Mouse (Mus musculus) MEL (cell line): ENCODE results near the gene Tgfbr3l. TPM values are rescaled to one million over a fixed set of nuclear protein-coding genes. Genes with fewer than 3 reads are reported as not detected.

Source experiments
- DNase-seq: peaks from one replicate; pipeline ENCODE4 v3.0.0; 2011; ENCODE audit warnings: low read depth, low spot score
- H3K27ac ChIP-seq: 2 replicates; pipeline ENCODE4 v1.5.1; 2012; ENCODE audit warnings: low read depth, mild to moderate bottlenecking, control low read depth, low read length, moderate library complexity; ENCODE audit not compliant: control insufficient read depth
- H3K27me3 ChIP-seq, 2 experiments: fragments of 150-350 bp in 1 of 2; sonication (generic) in 1 of 2; 2 replicates each; pipeline ENCODE4 v1.6.1; 2012; ENCODE audit warnings: low read length in 2 of 2, mild to moderate bottlenecking in 2 of 2, improper control_type of control experiment in 1 of 2, moderate library complexity in 1 of 2; ENCODE audit not compliant: insufficient read depth in 2 of 2, control insufficient read depth in 1 of 2
- H3K36me3 ChIP-seq, 2 experiments: 2 replicates each; pipeline ENCODE4 v1.6.1; 2012 to 2014; ENCODE audit warnings: low read length in 2 of 2, improper control_type of control experiment in 1 of 2, inconsistent platforms in 1 of 2, mild to moderate bottlenecking in 1 of 2; ENCODE audit not compliant: insufficient read depth in 2 of 2, control insufficient read depth in 1 of 2
- H3K4me1 ChIP-seq, 2 experiments: fragments of 150-350 bp in 1 of 2; sonication (generic) in 1 of 2; 2 replicates each; pipeline ENCODE4 v1.6.1; 2012; ENCODE audit warnings: low read length in 2 of 2, improper control_type of control experiment in 1 of 2, mild to moderate bottlenecking in 1 of 2; ENCODE audit not compliant: insufficient read depth in 2 of 2, control insufficient read depth in 1 of 2
- H3K4me3 ChIP-seq, 2 experiments: fragments of 150-350 bp in 1 of 2; sonication (generic) in 1 of 2; 2 replicates each; pipeline ENCODE4 v1.5.1; 2012; ENCODE audit warnings: low read depth in 2 of 2, low read length in 2 of 2, mild to moderate bottlenecking in 2 of 2, moderate library complexity in 2 of 2, control low read depth in 1 of 2, improper control_type of control experiment in 1 of 2; ENCODE audit not compliant: control insufficient read depth in 1 of 2, insufficient read depth in 1 of 2
- H3K79me2 ChIP-seq: 2 replicates; pipeline ENCODE4 v1.6.1; 2012; ENCODE audit warnings: mild to moderate bottlenecking, low read length, moderate library complexity; ENCODE audit not compliant: control insufficient read depth, poor library complexity, insufficient read depth
- H3K9ac ChIP-seq: 2 replicates; pipeline ENCODE4 v1.6.1; 2012; ENCODE audit warnings: low read depth, mild to moderate bottlenecking, control low read depth, low read length, moderate library complexity; ENCODE audit not compliant: control insufficient read depth, poor library complexity, severe bottlenecking
- H3K9me3 ChIP-seq: fragments of 150-350 bp; sonication (generic); replicated peaks from 2 replicates; pipeline ENCODE4 v1.6.1; 2012; ENCODE audit warnings: mild to moderate bottlenecking, low read length, improper control_type of control experiment, moderate library complexity; ENCODE audit not compliant: insufficient read depth
- BHLHE40 ChIP-seq: IDR thresholded peaks from 2 replicates; pipeline ENCODE4 v1.6.1; 2012; ENCODE audit warnings: low read depth, mild to moderate bottlenecking, inconsistent platforms, low read length, improper control_type of control experiment, borderline replicate concordance
- CHD1 ChIP-seq: IDR thresholded peaks from 2 replicates; pipeline ENCODE4 v1.6.1; 2012; ENCODE audit warnings: low read depth, mild to moderate bottlenecking, inconsistent platforms, low read length, improper control_type of control experiment
- CTCF ChIP-seq, 3 experiments: IDR thresholded peaks in 2 of 3; conservative IDR thresholded peaks in 1 of 3; 2 replicates each; pipeline ENCODE4 v1.5.1; 2011 to 2012; ENCODE audit warnings: low read length in 3 of 3, low read depth in 2 of 3, mild to moderate bottlenecking in 2 of 3, improper control_type of control experiment in 1 of 3, inconsistent platforms in 1 of 3, mixed read lengths in 1 of 3, moderate library complexity in 1 of 3; ENCODE audit not compliant: control insufficient read depth in 1 of 3, insufficient read depth in 1 of 3, poor library complexity in 1 of 3, severe bottlenecking in 1 of 3
- E2F4 ChIP-seq: IDR thresholded peaks from 2 replicates; pipeline ENCODE4 v1.6.1; 2011; ENCODE audit warnings: low read depth, low read length, improper control_type of control experiment, borderline replicate concordance
- EP300 ChIP-seq, 2 experiments: IDR thresholded peaks; 2 replicates each; pipeline ENCODE4 v1.6.1; 2011; ENCODE audit warnings: improper control_type of control experiment in 2 of 2, low read length in 2 of 2, low read depth in 1 of 2, mild to moderate bottlenecking in 1 of 2
- GABPA ChIP-seq: IDR thresholded peaks from 2 replicates; pipeline ENCODE4 v1.6.1; 2012; ENCODE audit warnings: low read depth, mild to moderate bottlenecking, inconsistent platforms, low read length, improper control_type of control experiment, moderate library complexity
- HCFC1 ChIP-seq: IDR thresholded peaks from 2 replicates; pipeline ENCODE4 v1.6.1; 2012; ENCODE audit warnings: low read depth, mild to moderate bottlenecking, inconsistent platforms, low read length, improper control_type of control experiment, moderate library complexity
- JUND ChIP-seq: IDR thresholded peaks from 2 replicates; pipeline ENCODE4 v1.6.1; 2011; ENCODE audit warnings: low read depth, mild to moderate bottlenecking, improper control_type of control experiment, low read length
- KAT2A ChIP-seq: conservative IDR thresholded peaks from 2 replicates; pipeline ENCODE4 v1.6.1; 2012; ENCODE audit warnings: low read depth, low read length, improper control_type of control experiment, inconsistent platforms
- MAX ChIP-seq: IDR thresholded peaks from 2 replicates; pipeline ENCODE4 v1.6.1; 2011; ENCODE audit warnings: low read length, improper control_type of control experiment
- MAZ ChIP-seq: IDR thresholded peaks from 2 replicates; pipeline ENCODE4 v1.6.1; 2012; ENCODE audit warnings: low read depth, mild to moderate bottlenecking, inconsistent platforms, low read length, improper control_type of control experiment
- MEF2A ChIP-seq: IDR thresholded peaks from 2 replicates; pipeline ENCODE4 v1.6.1; 2014; ENCODE audit warnings: low read depth, mild to moderate bottlenecking, inconsistent platforms, low read length, improper control_type of control experiment; ENCODE audit not compliant: poor library complexity, insufficient replicate concordance, severe bottlenecking; ENCODE audit errors: extremely low read depth
- MYB ChIP-seq: IDR thresholded peaks from 2 replicates; pipeline ENCODE4 v1.6.1; 2011; ENCODE audit warnings: mild to moderate bottlenecking, low read depth, low read length, improper control_type of control experiment
- MYC ChIP-seq: IDR thresholded peaks from 2 replicates; pipeline ENCODE4 v1.6.1; 2011; ENCODE audit warnings: low read depth, mild to moderate bottlenecking, low read length, improper control_type of control experiment, moderate library complexity
- NELFE ChIP-seq: IDR thresholded peaks from 2 replicates; pipeline ENCODE4 v1.6.1; 2011; ENCODE audit warnings: low read depth, low read length, improper control_type of control experiment
- POLR2AphosphoS2 ChIP-seq: IDR thresholded peaks from 2 replicates; pipeline ENCODE4 v1.6.1; 2011; ENCODE audit warnings: low read length, improper control_type of control experiment
- RAD21 ChIP-seq: IDR thresholded peaks from 2 replicates; pipeline ENCODE4 v1.6.1; 2011; ENCODE audit warnings: mild to moderate bottlenecking, low read depth, low read length, improper control_type of control experiment
- SIN3A ChIP-seq: IDR thresholded peaks from 2 replicates; pipeline ENCODE4 v1.6.1; 2012; ENCODE audit warnings: low read length, improper control_type of control experiment, inconsistent platforms
- SMC3 ChIP-seq: IDR thresholded peaks from 2 replicates; pipeline ENCODE4 v1.6.1; 2011; ENCODE audit warnings: low read depth, low read length, improper control_type of control experiment
- TAL1 ChIP-seq: IDR thresholded peaks from 2 replicates; pipeline ENCODE4 v1.6.1; 2012; ENCODE audit warnings: mild to moderate bottlenecking, inconsistent platforms, low read length, moderate library complexity, mixed read lengths
- TBP ChIP-seq: IDR thresholded peaks from 2 replicates; pipeline ENCODE4 v1.8.0; 2011; ENCODE audit warnings: low read depth, low read length, improper control_type of control experiment
- TCF12 ChIP-seq: IDR thresholded peaks from 2 replicates; pipeline ENCODE4 v1.6.1; 2014; ENCODE audit warnings: low read depth, mild to moderate bottlenecking, inconsistent platforms, low read length, improper control_type of control experiment, moderate library complexity
- USF1 ChIP-seq: IDR thresholded peaks from 2 replicates; pipeline ENCODE4 v1.6.1; 2014; ENCODE audit warnings: low read depth, mild to moderate bottlenecking, inconsistent platforms, low read length, improper control_type of control experiment, moderate library complexity
- ZC3H11A ChIP-seq: IDR thresholded peaks from 2 replicates; pipeline ENCODE4 v1.6.1; 2012; ENCODE audit warnings: low read depth, mild to moderate bottlenecking, inconsistent platforms, low read length, improper control_type of control experiment
- polyA plus RNA-seq, 2 experiments: library from polyadenylated mRNA; stranded (reverse) in 1 of 2; unstranded in 1 of 2; fragments of >175 nt in 1 of 2; fragments of >200 nt in 1 of 2; gene quantifications; 2 replicates each; pipeline versions ENCODE4 v1.2.1 to v1.2.4; 2012; ENCODE audit warnings: low replicate concordance in 2 of 2, low read depth in 1 of 2; ENCODE audit not compliant: insufficient read length in 2 of 2, insufficient read depth in 1 of 2, missing spikeins in 1 of 2
- total RNA-seq: library from RNA; depleted of rRNA; stranded (reverse); fragments of 300-350 nt; gene quantifications from 2 replicates; pipeline ENCODE4 v1.2.3, GENCODE M21; 2012

The Tgfbr3l gene
- total and polyA plus RNA-seq, 3 experiments: 2.2 to 14.2 TPM; not detected in 1

DNA sequence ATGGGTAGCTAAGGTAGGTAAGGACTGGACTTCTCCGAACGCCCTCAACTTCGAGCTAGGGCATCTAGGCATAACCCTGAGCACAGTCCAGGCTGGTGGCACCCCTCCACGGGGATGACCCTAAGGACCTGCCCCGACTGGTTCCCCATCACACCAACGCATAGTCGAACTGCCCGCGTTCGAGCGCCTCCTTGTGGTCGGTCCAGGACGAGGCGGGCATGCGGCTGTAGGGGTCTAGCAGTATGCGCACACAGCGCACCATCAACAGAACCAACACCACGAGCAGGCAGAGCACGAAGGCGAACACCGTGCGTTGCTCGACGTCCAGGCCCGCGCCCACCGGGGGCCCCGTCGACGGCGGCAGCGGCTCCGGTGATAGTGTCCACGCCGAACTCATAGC, 10.2 kb downstream of the Tgfbr3l start:
- Histone ChIP-seq H3K9ac (peak overlapping the region; percentile 54; the same call in 1 of the 2 replicates), H3K27ac (no peak overlapping the region), H3K27me3 (no peaks in the 10 kb centered on the region), H3K4me3 (peak overlapping the region; percentile 41 to 50; a peak in 3 of 4 replicates), H3K36me3 (peaks cover 3 to 7% of the 10 kb centered on the region in 2 experiments), H3K79me2 (no peaks in the 10 kb centered on the region; the same call in 1 of the 2 replicates), H3K9me3 (no peaks in the 10 kb centered on the region), H3K4me1 (peaks cover 0 to 11% of the 10 kb centered on the region in 2 experiments; a peak in 2 of 4 replicates)
- peak; percentile 68 for DNase-seq
- TF ChIP-seq GABPA (no peak), SIN3A (peak; percentile 14; the same call in 1 of the 2 replicates), SMC3 (peak; percentile 70), ZC3H11A (peak; percentile 21), E2F4 (no peak), RAD21 (peak; percentile 45), CTCF (IDR thresholded peaks at IDR 0.05 in 2 of 3, conservative IDR thresholded peaks at IDR 0.05 in 1 of 3; ENCODE audit: control insufficient read depth in 1 of 3, insufficient read depth in 1 of 3, low read depth in 2 of 3, low read length in 3 of 3, poor library complexity in 1 of 3, severe bottlenecking in 1 of 3) (peak; percentile 63 to 88 (median 70); a peak in 5 of 6 replicates)

DNA sequence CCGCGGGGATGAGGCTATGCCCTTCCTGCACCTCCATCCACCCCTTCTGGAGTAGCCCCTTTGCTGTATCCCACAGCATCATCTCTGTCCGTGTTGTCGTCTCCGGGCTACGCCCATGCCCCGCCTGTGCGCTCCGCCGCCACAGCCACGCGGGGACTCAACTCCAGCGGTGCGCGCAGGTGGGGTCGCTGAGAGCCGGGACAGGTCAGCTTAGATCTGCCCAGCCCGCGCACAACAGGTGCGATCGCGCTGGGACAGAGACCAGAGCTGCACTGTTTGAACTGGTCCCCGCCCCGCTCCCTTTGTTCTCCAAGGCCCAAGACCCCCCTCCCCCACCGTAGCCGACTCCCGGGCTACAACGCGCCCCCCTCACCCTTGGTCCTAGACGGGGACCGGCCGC, 10.7 kb downstream of the Tgfbr3l start:
- DNase-seq: no peak
- Histone ChIP-seq H3K79me2 (no peaks in the 10 kb centered on the region), H3K27ac (no peak overlapping the region), H3K36me3 (peaks cover 3 to 7% of the 10 kb centered on the region in 2 experiments), H3K9me3 (no peaks in the 10 kb centered on the region), H3K27me3 (no peaks in the 10 kb centered on the region), H3K9ac (peak overlapping the region; percentile 54), H3K4me3 (peak overlapping the region; percentile 41 to 50; a peak in 3 of 4 replicates), H3K4me1 (peaks cover 0 to 11% of the 10 kb centered on the region in 2 experiments; a peak in 2 of 4 replicates)
- no peak for TF ChIP-seq JUND
- TF ChIP-seq NELFE: no peak
- no peak for TF ChIP-seq MYC
- no peak for TF ChIP-seq TCF12
- no peak for TF ChIP-seq EP300 (IDR thresholded peaks at IDR 0.05; ENCODE audit: low read depth in 1 of 2, low read length in 2 of 2)
- TF ChIP-seq BHLHE40: no peak
- TF ChIP-seq MAZ: no peak
- TF ChIP-seq CHD1: no peak
- no peak for TF ChIP-seq MEF2A
- no peak for TF ChIP-seq E2F4
- TF ChIP-seq USF1: no peak
- TF ChIP-seq HCFC1: no peak
- no peak for TF ChIP-seq MAX
- no peak for TF ChIP-seq POLR2AphosphoS2
- no peak for TF ChIP-seq KAT2A
- no peak for TF ChIP-seq MYB
- TF ChIP-seq TBP: no peak
- TF ChIP-seq TAL1: no peak
